Mouse (Mus musculus) thymus, adult 2 months (tissue): ENCODE results near the gene Spindoc.

ENCODE experiments used
- CTCF ChIP-seq: fragments of 200-500 bp; IDR thresholded peaks from 2 replicates; pipeline ENCODE4 v1.5.1; 2012; ENCODE audit warnings: mild to moderate bottlenecking, control low read depth, low read length, moderate library complexity, borderline replicate concordance; ENCODE audit not compliant: control insufficient read depth, poor library complexity, insufficient read depth; ENCODE audit errors: extremely low read depth
- POLR2A ChIP-seq: fragments of 200-500 bp; IDR thresholded peaks from 2 replicates; pipeline ENCODE4 v1.6.1; 2012; ENCODE audit warnings: mild to moderate bottlenecking, low read length, control low read depth, moderate library complexity; ENCODE audit not compliant: control insufficient read depth, poor library complexity, insufficient read depth; ENCODE audit errors: extremely low read depth

GRCm38 (mm10) chr19:7334049-7334448 is 48.7 kb downstream of the Spindoc start:
- TF ChIP-seq POLR2A, result no peak
- TF ChIP-seq CTCF, result no peak
